Mouse (Mus musculus) embryonic stem cell, embryonic (primary cell): ENCODE data around the gene Rrp1.

Experiments
- CTCF ChIA-PET, 4 experiments: fragments of 300-600 bp in 2 of 4; fragments of 350-600 bp in 2 of 4; sonication (Branson Sonifier 250); formaldehyde crosslinking; loops; one replicate each; lab custom pipeline; 2022; ENCODE audit warnings: inconsistent platforms in 2 of 4; lab: Charles Lee
- POLR2A ChIA-PET, 4 experiments: fragments of 300-600 bp in 2 of 4; fragments of 350-600 bp in 2 of 4; sonication (Branson Sonifier 250); formaldehyde crosslinking; loops; one replicate each; lab custom pipeline; 2022; ENCODE audit warnings: antibody characterized with exemption in 4 of 4, inconsistent platforms in 1 of 4; lab: Charles Lee

Rrp1 gene

DNA sequence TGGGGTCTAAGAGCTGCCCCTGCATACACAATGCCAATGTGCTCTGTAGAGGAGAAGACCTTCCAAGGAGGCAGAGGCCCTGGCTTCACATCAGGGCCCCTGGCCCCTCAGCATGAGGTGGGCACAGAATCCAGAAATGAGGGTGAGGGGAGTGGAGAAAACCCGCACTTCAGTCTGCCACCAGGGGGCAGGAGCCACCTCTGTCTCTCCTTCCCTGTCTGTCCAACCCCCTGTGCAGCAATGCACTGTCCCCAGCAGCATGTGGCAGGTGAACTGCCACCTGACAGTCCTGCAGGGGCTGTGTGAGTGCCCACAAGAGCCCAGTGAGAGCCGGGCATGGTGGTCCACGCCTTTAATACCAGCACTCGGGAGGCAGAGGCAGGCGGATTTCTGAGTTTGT lies 26.7 kb upstream of the Rrp1 start:
- POLR2A ChIA-PET, result interaction anchor here in 3 of 4 experiments (1.3 to 8.6 kb wide), 3 partner anchors 10 to 13 kb away, joined by 15 to 108 read pairs (median 18); partner anchors contain the start of gene Cstb (in 2 of the 3)
- CTCF ChIA-PET, result interaction anchor here (0.6 to 4.5 kb wide), 17 partner anchors 9 to 255 kb away, joined by 3 to 32 read pairs (median 6); partner anchors contain the start of genes Cstb (in 2 of the 4), Pdxk (in 2 of the 4), Pwp2 (in 1 of the 4) and Rrp1 (in 1 of the 4)

DNA sequence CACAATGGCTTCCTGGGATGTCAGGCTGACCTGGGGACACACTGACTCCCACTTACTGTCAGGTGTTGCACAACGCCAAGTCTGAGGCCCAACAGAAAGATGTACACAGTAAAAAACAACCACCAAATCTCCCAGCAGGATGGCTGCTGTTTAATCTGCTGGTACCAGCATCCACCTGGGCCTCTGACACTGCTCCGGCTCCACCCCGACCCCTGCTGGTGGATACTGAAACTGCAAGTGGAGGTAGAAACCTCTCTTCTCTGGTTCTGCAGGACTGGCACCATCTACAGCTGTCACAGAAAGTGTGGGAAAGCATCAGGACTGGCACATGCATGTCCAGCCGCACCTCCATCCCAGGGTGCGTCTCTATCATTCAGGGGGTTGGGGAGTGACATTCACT lies 25.3 kb upstream of the Rrp1 start:
- CTCF ChIA-PET, result interaction anchor here (0.6 to 4.5 kb wide), 26 partner anchors 8 to 1622 kb away, joined by 3 to 32 read pairs (median 5); partner anchors contain the start of genes Cstb (in 2 of the 4), D10Jhu81e (in 1 of the 4), Pdxk (in 1 of the 4) and Rrp1 (in 1 of the 4)
- POLR2A ChIA-PET, result interaction anchor here in 3 of 4 experiments (1.2 to 8.6 kb wide), 9 partner anchors 8 to 136 kb away, joined by 3 to 108 read pairs (median 5); partner anchors contain the start of genes Cstb (in 2 of the 3), Ilvbl (in 1 of the 3) and Pdxk (in 1 of the 3)

DNA sequence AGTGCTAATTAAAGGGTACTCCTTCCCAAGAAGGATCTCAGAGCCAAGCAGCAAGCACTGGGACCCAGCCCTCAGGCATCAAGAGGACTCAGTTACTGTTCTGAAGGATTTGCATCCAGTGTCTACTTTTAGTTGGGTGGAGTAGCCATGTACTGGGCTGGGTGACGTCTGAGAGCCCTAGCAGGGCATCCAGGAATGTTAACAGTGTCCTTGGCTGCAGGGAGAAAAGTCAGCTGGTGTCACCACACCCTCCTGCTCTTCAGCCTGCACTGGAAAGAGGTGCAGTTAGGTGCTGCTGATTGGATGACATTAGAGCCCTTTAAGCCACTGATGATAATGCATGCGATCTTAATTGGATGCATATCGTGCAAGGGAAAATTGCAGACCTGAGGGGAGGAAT lies 20.0 kb upstream of the Rrp1 start:
- ChIA-PET CTCF (interaction anchor here in 1 of 4 experiments (1.2 kb wide), 1 partner anchor 9 kb away, joined by 6 read pairs; no protein-coding TSS in a partner anchor), POLR2A (interaction anchor here in 1 of 4 experiments (2.9 kb wide), 1 partner anchor 8 kb away, joined by 12 read pairs; no protein-coding TSS in a partner anchor)

DNA sequence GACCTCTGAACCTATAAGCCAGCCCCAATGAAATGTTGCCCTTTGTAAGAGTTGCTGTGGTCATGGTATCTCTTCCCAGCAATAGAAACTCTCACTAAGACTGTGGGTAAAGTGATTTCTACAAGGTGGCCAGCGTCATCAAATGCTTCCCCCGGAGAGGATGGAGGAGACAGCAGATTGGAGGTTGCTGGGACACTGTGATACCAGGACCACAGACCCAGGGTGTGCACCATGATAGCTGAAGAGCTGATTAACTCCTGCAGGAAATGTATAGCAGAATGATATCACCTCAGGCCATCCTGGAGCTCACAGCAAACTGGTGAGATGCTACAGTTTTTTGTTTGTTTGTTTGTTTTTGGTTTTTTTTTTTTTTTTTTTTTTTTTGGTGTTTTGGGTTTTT lies 16.9 kb upstream of the Rrp1 start:
- ChIA-PET CTCF (interaction anchor here in 3 of 4 experiments (0.7 to 2.2 kb wide), 4 partner anchors 9 to 17 kb away, joined by 3 to 5 read pairs (median 3); partner anchors contain the start of gene Rrp1 (in 1 of the 3)), POLR2A (interaction anchor here in 3 of 4 experiments (0.7 to 7.5 kb wide), 14 partner anchors 9 to 1236 kb away, joined by 3 to 108 read pairs (median 5); partner anchors contain the start of genes Pdxk (in 1 of the 3), Pwp2 (in 1 of the 3) and Rrp1 (in 1 of the 3))

DNA sequence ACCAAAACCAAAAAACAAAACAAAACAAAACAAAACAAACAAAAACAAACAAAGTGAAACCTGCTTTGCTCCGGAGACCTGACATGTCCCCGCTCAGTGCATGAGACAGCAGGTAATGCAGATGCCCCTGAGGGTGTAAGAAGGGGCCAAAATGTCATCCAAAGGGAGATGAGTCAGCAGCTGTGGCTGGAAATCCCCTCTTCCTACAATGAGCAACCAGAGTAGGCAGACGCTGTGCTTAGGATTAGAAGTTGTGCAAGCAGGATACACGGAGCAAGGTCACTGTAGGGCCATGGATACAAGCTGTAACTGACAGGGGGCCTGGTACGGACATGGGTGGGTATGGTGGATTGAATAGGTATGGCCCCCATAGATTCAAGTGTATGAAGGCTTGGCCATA lies 16.3 kb upstream of the Rrp1 start:
- ChIA-PET CTCF (interaction anchor here in 1 of 4 experiments (0.7 kb wide), 1 partner anchor 9 kb away, joined by 3 read pairs; no protein-coding TSS in a partner anchor), POLR2A (interaction anchor here in 3 of 4 experiments (0.7 to 7.5 kb wide), 12 partner anchors 10 to 244 kb away, joined by 3 to 108 read pairs (median 6); partner anchors contain the start of genes Pdxk (in 2 of the 3) and Pwp2 (in 1 of the 3))

DNA sequence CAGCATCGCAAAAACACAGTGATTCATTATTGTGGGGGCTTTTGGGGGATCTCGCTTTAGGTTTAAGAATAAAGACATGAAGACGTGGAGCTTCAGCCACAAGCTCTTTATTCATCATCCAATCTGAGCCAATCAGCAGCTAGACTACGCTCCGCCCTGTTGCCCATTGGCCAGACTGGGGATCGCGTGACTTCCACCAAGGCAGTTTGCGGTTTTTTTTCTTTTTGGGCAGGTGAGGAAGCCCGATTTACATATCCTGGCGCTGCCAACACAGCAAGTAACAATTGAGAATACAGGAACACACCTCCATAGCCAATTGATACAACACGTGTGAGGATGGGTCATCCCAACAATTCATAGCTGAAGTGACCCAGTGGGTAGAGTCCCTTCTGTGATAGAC lies 15.2 kb upstream of the Rrp1 start:
- ChIA-PET POLR2A (interaction anchor here in 3 of 4 experiments (0.6 to 7.5 kb wide), 25 partner anchors 10 to 418 kb away, joined by 3 to 108 read pairs (median 4); partner anchors contain the start of genes Pdxk (in 3 of the 3), Rrp1 (in 2 of the 3), D10Jhu81e (in 1 of the 3) and Pfkl (in 1 of the 3)), CTCF (interaction anchor here in 2 of 4 experiments (0.7 to 2.0 kb wide), 4 partner anchors 10 to 14 kb away, joined by 3 to 9 read pairs (median 4); no protein-coding TSS in a partner anchor)

DNA sequence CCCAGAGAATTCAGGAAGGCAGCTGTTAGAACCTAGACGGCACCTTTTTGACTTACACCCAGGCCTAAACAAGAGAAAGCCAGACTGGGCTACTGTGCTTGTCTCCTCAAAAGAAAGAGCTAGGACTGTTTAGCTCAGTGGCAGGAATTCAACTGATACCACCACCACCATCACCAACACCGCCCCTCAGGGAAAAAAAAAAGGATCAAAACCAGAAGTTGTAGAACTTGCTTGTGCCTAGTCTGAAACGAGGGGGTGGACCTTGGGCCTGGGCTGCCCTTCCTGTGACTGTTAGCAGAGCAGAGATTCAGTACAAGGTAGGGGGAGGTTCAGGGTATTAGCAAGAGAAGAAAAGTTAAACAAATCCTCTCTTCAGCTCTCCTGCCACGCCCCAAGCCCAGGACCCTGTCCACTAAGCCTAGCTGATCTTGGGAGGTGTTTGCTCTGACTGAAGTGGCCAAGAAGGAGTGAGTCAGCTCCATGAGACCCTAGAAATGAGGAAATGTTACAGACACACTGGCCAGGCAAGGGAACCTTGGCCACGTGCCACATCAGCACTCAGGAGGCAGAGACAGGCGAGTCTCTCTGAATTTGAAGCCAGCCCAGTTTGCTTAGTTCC lies 13.4 kb upstream of the Rrp1 start:
- POLR2A ChIA-PET, result interaction anchor here (0.6 to 7.5 kb wide), 55 partner anchors 8 to 1354 kb away, joined by 3 to 108 read pairs (median 4); partner anchors contain the start of genes Pdxk (in 3 of the 4), Rrp1 (in 3 of the 4), Trappc10 (in 2 of the 4) and Ilvbl (in 1 of the 4)

DNA sequence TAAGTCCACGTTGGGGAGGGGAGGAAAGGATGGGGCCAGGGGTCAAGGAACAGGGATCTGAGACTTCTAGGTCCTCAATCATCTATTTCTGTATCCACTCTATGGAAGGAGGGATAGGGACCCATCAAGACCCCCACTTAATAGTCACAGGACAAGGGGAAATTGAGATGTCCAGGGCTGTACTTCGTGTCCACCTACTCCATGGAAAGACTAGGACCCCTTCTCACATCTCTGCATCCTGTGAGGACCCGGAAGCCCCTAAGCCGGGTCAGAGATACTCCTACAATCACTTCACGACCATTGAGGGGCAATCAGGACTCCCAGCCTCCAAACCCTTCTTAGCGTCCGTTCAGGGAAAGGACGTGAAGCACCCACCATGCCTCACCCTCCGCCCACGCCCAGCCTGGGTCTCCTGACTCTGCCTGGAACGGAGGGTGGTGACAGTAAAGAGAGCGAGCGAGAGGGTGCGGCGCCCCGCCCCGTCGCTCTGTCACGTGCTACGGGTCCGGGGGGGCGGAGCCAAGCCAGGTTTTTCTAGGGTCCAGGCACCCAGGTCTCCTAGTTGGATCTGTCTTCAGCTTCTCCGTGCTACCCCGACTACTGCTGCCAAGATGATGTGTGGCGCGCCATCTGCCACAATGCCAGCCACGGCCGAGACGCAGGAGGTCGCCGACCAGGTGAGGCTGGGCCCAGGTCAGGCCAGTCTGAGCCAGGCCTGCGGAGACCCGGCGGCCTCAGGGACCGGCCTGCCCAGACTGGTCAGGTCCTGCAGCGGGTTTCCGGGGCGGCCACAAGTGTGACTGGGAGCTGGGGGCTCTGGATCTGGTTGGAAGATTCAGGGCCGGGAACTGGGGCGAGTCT lies 12.6 kb upstream of the Rrp1 start, which contains the start of gene Cstb:
TSS of gene Cstb (plus strand) at position 489 of the 861 bp plus-strand sequence.
- ChIA-PET POLR2A (interaction anchor here (0.6 to 7.5 kb wide), 57 partner anchors 8 to 1355 kb away, joined by 3 to 108 read pairs (median 4); partner anchors contain the start of genes Pdxk (in 3 of the 4), Rrp1 (in 3 of the 4), Trappc10 (in 2 of the 4) and Cdc34 (in 1 of the 4)), CTCF (interaction anchor here in 2 of 4 experiments (0.6 to 3.3 kb wide), 10 partner anchors 8 to 1070 kb away, joined by 3 to 19 read pairs (median 6); partner anchors contain the start of gene Rrp1 (in 1 of the 2))

More for the DNA sequence above, 13.4 kb upstream of the Rrp1 start:
- CTCF ChIA-PET, result interaction anchor here (0.6 to 3.2 kb wide), 13 partner anchors 8 to 1069 kb away, joined by 3 to 19 read pairs (median 5); partner anchors contain the start of genes Rrp1 (in 2 of the 4) and D10Jhu81e (in 1 of the 4)

DNA sequence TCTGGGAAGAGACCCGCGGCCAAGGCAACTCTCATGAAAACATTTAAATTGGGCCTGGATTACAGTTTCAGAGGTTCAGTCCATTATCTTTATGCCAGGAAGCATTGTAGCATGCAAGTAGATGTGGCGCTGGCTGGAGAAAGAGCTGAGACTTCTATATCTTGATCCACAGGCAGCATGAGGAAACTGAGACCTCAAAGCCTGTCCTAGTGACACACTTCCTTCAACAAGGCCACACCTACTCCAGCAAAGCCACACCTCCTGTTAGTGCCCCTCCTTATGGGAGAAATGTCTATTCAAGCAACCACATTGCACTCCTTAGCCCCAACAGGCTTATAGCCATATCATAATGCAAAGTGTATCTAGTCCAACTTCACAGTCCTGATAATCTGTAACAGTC lies 9.8 kb upstream of the Rrp1 start:
- POLR2A ChIA-PET, result interaction anchor here in 3 of 4 experiments (1.8 to 4.5 kb wide), 4 partner anchors 10 to 42 kb away, joined by 8 to 31 read pairs (median 16); partner anchors contain the start of genes Rrp1 (in 3 of the 3) and Pdxk (in 1 of the 3)
- CTCF ChIA-PET, result interaction anchor here in 2 of 4 experiments (0.8 to 3.3 kb wide), 3 partner anchors 10 to 39 kb away, joined by 3 to 12 read pairs (median 3); partner anchors contain the start of gene Rrp1 (in 2 of the 2)

DNA sequence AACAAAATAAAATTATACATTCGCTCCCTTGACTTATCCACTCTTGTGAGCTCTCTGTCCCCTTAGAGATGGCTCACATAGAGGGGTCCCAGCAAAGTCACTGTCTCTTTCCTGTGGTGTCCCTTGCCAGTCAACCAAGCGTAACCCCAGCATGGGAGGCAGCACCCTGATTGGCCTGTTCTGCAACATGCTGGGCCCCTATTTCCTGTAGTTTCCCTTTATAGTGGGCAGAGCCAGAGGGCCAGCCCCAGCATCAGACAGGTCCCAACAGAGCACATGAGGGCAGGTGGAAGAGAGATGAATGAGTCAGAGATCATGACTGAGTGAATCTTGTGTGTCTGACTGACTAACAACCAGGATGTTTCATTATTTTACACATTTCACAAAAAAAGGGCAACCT lies 8.1 kb upstream of the Rrp1 start:
- ChIA-PET POLR2A (interaction anchor here in 1 of 4 experiments (0.6 kb wide), 1 partner anchor 93 kb away, joined by 3 read pairs; no protein-coding TSS in a partner anchor), CTCF (interaction anchor here in 1 of 4 experiments (1.3 kb wide), 1 partner anchor 67 kb away, joined by 3 read pairs; no protein-coding TSS in a partner anchor)

DNA sequence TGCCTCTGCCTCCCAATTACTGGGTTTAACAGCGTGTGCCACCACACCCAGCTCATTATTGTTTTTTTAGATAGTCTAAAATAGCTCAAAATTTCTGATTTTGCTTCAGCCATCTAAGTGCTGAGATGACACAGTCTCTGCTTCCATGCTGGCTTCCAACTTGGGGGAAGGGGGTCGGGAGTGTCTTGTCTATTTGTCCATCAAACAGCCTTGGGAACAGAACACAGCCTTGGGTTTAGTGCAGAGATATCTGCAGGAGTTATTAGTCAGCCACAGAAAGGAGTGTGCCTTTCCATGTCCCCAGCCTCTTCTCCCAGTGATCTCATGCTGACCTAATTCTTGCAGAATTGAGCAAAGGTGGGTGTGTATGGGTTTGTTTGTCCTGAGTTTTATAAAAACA lies 5.9 kb upstream of the Rrp1 start:
- ChIA-PET CTCF (interaction anchor here in 3 of 4 experiments (0.6 to 1.9 kb wide), 4 partner anchors 23 to 447 kb away, joined by 3 to 6 read pairs (median 5); no protein-coding TSS in a partner anchor), POLR2A (interaction anchor here in 2 of 4 experiments (0.7 to 2.8 kb wide), 4 partner anchors 7 to 409 kb away, joined by 3 to 28 read pairs (median 6); partner anchors contain the start of genes Cstb (in 2 of the 2) and Pfkl (in 1 of the 2))

DNA sequence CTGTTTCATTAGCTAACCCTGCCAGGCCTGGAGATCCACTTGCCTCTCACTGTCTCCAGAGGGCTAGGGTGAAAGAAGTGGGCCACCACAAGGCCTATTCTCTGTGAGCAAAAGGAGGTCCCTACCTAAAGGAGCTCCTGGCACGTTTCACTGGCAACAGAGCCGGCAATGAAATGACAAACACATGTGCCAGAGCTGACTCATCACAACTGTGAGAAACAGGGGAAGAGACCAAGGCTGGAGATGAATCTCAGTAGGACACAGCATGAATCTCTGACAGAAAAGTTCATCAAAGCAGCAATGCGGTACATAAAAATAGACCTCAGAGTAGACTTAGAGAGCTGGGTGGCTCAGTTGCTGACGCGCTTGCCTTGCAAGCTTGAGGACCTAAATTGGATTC lies 5.0 kb upstream of the Rrp1 start:
- CTCF ChIA-PET, result interaction anchor here in 3 of 4 experiments (0.7 to 1.9 kb wide), 6 partner anchors 8 to 409 kb away, joined by 3 to 9 read pairs (median 4); no protein-coding TSS in a partner anchor
- POLR2A ChIA-PET, result interaction anchor here (0.7 to 2.8 kb wide), 11 partner anchors 8 to 408 kb away, joined by 3 to 28 read pairs (median 4); partner anchors contain the start of genes Cstb (in 3 of the 4) and Pfkl (in 1 of the 4)

DNA sequence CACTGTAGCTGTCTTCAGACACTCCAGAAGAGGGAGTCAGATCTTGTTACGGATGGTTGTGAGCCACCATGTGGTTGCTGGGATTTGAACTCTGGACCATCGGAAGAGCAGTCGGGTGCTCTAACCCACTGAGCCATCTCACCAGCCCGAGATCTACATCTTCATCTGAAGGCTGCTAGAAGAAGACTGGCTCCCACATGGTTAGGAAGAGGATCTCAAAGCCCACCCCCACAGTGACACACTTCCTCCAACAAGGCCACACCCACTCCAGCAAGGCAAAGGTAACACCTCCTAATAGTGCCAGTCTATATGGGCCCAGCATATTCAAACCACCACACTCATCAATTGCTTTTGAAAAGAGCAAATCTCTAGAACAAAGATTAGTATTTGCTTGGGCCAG lies 2.1 kb upstream of the Rrp1 start:
- ChIA-PET CTCF (interaction anchor here in 2 of 4 experiments (0.6 to 3.3 kb wide), 2 partner anchors 18 to 59 kb away, joined by 3 to 15 read pairs; no protein-coding TSS in a partner anchor), POLR2A (interaction anchor here in 2 of 4 experiments (0.6 to 3.3 kb wide), 3 partner anchors 11 to 423 kb away, joined by 3 to 38 read pairs (median 7); partner anchors contain the start of gene Cstb (in 1 of the 2))

DNA sequence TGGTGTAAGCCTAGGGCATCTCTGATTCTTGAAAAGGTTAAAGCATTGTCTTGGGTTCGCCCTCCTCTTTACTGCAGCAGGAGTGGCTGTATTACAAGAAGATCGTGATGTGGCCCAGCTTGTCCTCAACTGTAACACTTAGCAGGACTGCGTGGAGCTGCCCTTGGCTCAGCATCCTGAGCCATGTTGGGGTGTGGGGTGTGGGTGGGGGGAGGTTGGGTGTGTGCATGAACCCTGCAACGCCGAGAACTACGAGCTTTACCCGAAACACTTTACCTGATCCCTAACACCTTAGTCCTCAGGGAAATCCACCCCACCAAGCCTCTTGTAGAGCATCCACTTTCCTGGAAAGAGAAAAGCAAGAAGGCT lies 293 bp upstream of the Rrp1 start:
- CTCF ChIA-PET, result interaction anchor here (0.6 to 3.3 kb wide), 41 partner anchors 10 to 965 kb away, joined by 3 to 18 read pairs (median 5); partner anchors contain the start of genes Cstb (in 1 of the 4), Icosl (in 1 of the 4), Pwp2 (in 1 of the 4) and Trappc10 (in 1 of the 4)
- POLR2A ChIA-PET, result interaction anchor here in 3 of 4 experiments (0.7 to 3.5 kb wide), 32 partner anchors 10 to 852 kb away, joined by 3 to 38 read pairs (median 4); partner anchors contain the start of genes Cstb (in 3 of the 3), Pdxk (in 2 of the 3), Pwp2 (in 2 of the 3) and D10Jhu81e (in 1 of the 3)

DNA sequence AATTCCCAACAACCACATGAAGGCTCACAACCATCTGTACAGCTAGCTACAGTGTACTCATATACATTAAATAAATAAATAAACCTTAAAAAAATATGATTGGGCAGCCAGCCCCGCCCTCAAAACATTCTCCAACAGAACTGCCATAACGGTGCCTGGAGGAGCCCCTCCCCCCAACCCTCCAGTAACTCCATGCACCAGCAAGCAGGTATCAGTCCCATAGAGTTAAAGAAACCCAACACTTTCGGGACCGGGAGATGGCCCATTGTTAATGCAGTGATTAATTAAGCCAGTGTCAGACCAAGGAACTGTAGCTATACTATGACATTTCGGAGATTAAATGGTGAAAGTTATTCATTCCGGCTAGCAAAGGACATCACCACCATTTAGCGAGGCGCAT lies 992 bp downstream of the Rrp1 start:
- CTCF ChIA-PET, result interaction anchor here in 3 of 4 experiments (0.6 to 3.3 kb wide), 11 partner anchors 12 to 1247 kb away, joined by 3 to 18 read pairs (median 9); partner anchors contain the start of gene Cstb (in 1 of the 3)
- POLR2A ChIA-PET, result interaction anchor here in 3 of 4 experiments (0.6 to 3.5 kb wide), 16 partner anchors 10 to 565 kb away, joined by 3 to 38 read pairs (median 6); partner anchors contain the start of genes Cstb (in 3 of the 3), Gm36176 (in 1 of the 3), Pfkl (in 1 of the 3) and Pwp2 (in 1 of the 3)
